Mouse (Mus musculus): ENCODE data around the gene Spg11.
"Not testable (repeated sequence)": the region's sequence is repeated elsewhere in the genome, so short reads cannot be mapped to it uniquely, and the experiment has no call there.

Spg11 gene

DNA sequence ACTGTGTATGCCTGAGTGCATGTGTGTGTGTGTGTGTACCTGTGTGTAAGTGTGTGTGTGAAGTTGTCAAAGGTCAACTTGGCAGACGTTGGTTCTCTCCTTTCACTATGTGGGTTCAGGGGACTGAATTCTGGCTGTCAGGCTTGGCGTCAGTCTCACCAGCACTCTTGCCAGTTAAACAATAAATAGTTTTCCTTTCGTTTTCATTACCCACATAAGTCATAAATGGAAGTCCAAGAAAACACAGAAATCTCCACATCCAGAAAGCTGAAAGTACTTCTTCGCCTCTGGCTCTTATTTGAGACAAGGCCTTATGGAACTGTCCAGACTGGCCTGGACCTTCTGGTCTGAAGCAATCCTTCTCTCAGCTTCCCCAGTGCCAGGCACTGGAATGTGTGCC lies 27.6 kb upstream of the Spg11 start:
- no peak for DNase-seq (ENCODE audit: extremely low read depth, low read depth)

DNA sequence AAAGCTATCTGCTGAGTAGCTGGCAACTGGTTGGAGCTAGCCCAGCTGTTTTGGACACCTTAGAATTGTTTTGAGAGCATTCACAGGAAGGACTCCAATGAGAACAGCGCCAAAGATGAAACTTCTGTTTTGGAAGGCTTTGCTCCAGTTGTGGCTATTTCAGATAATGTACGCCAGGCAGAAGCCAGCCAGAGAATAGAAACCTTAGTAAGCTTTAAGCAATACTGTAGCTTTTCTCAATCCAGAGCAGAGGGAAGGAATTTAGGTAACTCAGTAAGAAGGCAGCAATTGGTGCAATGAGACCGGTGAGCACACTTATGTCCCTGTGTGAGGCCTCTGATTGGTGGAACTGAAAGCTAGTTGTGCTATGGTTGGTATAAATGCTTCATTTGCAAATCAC lies 24.9 kb upstream of the Spg11 start:
- no peak for DNase-seq (ENCODE audit: extremely low read depth, low read depth)

DNA sequence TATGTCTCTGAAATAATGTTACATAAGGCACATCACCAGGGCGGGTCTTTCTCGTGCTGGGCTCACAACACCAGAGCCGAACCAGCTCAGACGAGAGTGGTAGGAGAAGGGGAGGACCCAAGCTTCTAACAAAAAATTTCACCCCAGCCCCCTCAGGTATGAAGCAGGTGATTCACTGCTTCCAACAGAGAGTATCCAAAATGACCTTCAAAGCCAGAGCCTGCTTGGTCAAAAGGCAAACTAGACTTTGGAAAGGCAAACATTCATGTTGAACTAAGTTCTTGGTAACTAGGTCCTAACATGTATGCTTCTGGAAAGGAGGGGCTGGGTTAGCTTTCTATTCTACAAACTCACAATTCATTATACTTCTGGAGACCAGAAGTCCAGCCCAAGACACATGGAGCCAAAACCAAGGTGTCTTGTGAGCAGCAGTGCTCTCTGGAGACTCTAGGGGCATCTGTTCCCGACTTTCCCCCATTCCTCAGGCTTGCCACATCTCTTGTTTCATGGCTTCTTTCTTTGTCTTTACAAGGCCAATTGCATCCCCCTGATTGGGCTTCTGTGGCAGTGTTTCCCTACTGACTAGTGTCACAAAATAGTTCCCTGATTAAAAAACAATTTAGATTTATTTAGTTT lies 23.3 kb upstream of the Spg11 start:
- no peak for DNase-seq (ENCODE audit: extremely low read depth, low read depth)

DNA sequence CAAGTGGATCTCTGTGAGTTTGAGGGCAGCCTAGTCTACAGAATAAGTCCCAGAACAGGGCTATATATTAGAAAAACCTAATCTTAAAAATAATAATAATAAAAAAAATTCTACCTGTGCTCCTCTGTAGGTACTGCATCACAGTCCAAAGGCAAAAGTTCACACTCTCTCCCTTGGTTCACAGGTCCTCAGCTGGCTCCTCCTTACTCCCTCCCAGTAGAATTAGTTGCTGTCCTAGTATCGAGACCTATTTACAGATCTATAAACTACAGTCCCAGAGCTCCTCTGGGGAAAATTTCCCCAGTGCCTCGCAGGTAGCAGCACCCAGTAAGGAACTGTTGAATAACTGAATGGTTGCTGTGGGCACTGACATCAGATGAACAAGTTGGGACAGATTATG lies 22.6 kb upstream of the Spg11 start:
- DNase-seq (ENCODE audit: extremely low read depth, low read depth), result no peak

DNA sequence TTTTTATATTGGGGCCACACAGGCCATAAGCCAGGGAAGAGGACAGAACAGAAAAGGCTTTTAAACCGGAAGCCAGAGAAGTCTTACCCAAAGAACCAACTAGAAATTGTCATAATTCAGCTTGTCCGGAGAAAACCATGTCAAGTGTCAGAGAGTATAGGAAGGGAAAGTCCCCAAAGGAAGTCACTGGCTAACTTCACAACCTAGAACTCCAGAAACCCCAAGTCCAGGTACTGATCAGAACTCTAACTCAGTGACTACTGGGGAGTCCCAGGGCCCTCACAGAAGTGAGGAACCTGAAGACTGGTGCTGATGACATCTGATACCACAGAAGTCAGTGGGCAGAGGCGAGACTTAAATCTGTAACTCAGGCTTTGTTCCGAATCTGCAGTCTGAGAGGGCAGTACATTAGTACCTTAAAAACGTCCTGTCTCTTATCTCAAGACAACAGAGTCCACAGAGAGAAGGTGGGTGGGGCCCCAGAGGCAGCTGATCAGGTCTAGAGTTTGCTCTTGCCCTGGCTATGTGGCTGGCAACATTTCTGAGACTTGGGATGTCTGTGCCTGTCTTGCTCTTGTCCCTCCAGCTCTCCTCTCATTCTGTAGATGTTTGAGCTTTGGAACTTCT lies 19.8 kb upstream of the Spg11 start:
- peak; percentile 75 for DNase-seq (ENCODE audit: extremely low read depth, low read depth)

DNA sequence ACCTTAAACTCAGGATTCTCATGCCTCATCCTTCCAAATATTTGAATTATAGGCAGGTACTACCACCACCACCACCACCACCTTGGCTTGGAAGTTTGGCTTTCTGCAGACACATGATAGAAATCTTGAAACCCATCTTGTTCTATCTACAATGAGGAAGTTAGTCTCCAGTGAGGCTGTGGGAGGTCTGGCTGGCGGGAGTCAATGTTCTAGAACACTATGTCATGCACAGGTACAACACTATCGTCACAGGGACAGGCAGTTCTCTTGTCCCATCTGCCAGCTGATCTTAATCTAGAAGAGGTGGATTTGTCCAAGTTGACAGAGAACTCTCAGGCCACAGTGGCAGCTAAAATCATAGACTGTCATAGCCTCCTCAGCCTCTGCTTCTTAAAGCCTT lies 14.4 kb upstream of the Spg11 start:
- no peak for DNase-seq (ENCODE audit: extremely low read depth, low read depth)

DNA sequence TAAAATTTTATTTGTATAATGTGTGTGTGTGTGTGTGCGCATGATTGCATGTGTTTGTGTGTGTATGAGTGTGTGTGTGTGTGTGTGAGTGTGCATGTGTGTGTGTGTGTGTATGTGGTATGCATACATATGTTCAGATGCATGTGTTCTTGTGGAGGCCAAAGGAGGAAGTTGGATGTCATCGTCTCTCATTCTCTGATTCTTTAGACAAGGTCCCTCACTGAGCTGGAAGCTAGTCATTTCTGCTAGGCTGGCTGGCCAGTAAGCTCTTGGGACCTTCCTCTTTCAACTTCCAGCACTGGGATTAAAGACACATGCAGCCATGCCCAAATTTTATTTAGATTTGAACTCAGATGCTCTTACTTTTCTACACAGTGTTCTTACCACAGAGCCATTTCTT lies 13.9 kb upstream of the Spg11 start:
- no peak for DNase-seq (ENCODE audit: extremely low read depth, low read depth)

DNA sequence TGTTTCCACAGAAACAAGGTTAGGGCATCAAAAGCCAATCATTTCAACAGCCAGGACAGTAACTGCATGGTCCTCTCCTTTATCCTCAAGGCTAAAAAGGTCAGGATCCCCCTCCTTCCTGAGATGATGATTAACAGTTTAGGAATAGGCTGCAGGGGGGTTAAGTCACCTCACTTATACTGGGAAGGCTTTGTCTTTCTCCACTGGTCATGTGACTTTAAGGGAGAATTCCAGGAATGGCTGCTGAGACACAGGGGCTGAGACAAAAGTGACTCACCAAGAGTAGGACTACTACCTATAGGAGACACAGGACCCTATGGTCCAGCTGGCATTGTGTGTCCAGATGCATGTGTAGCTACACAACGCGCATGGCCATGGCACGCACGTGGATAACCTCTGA lies 9.4 kb upstream of the Spg11 start:
- DNase-seq (ENCODE audit: extremely low read depth, low read depth), result no peak

DNA sequence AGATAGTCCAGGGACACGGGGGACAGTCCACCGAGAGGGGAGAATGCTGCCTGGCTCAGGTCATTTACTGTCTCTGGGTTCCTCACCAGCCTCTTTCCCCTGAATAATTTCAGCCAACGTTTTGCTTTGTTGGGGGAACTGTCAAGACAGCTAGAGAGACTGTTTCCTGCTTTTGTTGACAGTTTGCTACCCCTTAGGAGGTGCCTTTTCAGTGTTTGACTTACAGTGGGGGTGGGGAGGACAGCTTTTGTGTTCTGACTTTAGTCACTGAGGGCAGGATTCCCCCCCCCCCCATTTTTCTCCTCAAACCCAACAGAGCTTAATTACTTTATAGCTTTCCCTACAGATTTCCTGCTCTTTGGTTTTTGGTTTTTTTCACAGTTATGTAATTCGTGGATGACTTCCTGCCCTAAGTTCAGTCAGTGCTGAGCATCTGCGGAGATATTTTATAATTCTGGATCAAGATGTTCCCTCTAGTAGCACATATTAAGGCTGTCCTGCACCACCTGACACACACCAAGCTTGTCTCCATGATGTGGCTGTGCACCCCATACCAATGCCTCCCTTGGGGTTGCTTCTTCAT lies 8.7 kb upstream of the Spg11 start:
- no peak for DNase-seq (ENCODE audit: extremely low read depth, low read depth)

DNA sequence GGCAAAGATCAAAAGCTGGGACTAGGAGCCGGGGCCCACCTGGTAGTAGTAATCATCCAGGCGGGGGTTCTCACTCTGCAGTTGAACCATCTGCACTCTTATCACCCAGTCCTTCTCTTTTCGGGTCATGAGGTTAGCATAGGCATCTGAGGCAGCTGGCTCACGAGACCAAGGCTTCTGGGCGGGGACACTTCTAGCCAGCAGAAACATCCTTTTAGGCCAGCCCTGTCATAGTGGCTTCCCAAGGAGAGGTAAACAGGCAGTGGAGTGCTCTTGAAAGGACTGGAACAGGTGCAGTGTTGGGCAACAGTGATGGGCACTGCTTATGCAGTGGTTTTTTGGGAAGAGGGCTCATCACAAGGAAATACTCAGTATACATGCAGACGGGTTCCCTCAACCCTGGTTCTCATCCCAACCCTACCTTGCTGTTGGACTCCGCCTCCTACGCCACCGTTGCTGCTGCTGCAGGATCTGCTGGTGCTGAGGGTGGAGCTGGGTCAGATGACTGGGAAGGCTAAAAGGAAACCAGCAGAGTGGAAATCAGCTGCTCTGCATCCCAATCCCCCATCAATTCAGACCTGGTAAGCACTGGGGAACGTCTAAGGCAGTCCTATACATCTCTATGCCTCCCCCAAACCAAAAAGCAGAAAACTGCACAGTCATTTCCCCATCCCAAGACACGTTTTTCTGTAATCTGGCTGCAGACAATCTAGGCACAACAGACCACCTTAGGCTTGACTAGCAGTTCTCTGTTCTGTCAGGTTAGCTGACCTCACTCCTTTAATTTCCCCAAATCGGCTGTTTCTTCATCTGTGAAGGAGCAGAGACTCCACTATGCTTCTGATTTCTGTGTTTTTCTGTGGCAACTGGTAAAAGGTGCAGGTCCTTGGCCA lies 7.7 kb upstream of the Spg11 start:
- DNase-seq (ENCODE audit: extremely low read depth, low read depth), result peak; percentile 67

DNA sequence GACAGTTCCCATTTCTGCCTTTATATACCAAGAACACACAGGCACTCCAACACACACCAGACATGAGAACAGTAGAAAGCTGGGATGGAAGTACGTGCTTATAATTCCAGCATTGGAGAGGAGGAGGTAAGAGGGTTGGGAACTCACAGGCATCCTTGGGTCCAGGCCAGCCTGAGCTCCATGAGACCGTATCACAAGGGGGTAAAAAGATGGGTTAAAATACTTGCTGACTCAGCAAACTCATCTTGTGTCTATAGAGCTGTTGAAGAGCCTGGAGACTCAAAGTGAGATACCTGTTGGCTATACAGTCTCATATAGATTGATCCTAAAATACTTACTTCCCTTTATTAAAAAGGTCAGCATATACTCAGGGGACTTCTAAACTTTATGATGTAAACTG lies 1.3 kb downstream of the Spg11 start:
- DNase-seq (ENCODE audit: extremely low read depth, low read depth), result no peak

DNA sequence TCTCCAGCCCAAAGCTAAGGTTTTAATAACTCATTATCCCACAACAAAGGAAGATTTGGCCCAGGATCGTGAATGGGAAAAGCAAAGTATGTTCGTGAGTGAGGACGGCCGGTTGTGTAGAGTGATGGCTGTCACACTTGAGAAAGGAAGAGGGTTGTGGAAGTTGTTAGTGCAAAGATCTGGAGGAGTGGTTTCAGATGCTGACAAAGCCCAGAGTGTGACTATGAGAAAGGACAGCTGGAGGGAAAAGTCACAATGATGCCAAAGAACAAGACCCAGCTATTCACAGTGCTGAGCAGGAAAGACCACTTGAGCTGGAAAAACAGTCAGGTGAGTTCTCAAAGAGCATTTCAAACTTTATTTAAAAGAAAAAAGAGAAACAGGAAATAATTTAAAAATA lies 8.5 kb downstream of the Spg11 start:
- DNase-seq (ENCODE audit: extremely low read depth, low read depth), result no peak

DNA sequence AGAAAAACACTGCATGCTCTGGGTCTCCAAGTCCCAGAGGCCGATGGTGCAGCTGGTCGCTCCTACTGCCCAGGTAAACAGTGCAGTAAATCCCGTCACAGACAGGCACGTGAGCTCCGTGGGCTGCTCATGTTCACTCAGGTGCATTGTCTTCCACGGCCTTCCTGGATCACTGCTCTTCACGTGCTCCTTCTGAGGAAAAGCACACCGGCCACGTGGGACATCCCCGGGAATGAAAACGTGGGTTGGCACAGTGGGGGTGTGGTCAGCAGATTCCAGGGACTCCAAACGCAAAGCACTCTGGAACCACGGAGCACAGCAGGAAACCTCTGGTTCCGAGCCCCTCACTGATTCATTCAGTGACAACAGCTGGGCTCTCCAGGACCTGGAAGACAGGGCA lies 10.1 kb downstream of the Spg11 start:
- no peak for DNase-seq (ENCODE audit: extremely low read depth, low read depth)

DNA sequence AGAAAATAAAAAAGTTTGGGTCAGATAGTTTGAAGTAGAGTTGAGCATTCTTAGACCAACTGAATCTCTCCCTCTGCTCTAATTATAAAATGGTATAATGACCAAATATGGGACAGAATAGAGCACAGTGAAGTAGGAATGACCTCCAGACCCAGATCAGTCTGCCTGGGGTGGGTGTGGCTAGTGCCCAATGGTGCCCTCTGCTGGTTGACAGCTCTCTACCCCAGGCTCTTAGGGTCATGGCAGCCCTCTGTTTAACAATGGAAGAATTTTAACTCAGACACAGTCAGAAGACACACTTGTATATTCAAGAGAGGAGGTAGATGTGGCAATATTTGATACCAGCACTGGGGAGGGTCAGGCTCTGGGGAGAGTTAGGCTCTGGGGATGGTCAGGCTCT lies 16.1 kb downstream of the Spg11 start:
- no peak for DNase-seq (ENCODE audit: extremely low read depth, low read depth)

DNA sequence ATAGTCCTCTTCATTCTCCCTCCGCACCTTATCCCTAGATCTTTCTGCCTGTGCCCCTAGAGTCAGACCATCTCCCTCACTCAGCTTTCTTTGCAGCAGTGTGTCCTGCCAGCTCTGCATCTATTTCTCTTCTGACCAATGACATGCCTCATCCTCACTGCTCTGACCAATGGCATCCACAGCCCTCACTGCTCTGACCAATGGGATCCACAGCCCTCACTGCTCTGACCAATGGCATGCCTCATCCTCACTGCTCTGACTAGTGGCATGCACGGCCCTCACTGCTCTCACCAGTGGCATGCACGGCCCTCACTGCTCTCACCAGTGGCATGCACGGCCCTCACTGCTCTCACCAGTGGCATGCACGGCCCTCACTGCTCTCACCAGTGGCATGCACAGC lies 20.5 kb downstream of the Spg11 start:
- not testable (repeated sequence) for DNase-seq (ENCODE audit: extremely low read depth, low read depth)

DNA sequence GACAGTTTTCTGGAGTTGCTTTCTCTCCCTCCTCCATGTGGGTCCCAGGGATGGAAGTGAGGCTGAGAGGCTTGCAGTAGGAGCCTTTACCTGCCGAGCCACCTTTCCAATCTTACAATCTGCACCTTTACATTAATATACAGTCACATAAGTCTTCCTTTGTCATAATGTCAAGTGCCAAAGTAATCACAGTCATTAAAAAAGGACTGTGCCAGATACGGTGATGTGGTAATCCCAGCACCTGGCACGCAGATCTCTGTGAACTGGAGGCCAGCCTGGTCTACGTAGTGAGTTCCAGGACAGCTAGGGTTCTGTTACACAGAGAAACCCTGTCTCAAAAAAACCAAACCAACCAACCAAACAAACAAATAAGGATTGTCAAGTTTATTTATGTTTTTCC lies 24.3 kb downstream of the Spg11 start:
- no peak for DNase-seq (ENCODE audit: extremely low read depth, low read depth)

DNA sequence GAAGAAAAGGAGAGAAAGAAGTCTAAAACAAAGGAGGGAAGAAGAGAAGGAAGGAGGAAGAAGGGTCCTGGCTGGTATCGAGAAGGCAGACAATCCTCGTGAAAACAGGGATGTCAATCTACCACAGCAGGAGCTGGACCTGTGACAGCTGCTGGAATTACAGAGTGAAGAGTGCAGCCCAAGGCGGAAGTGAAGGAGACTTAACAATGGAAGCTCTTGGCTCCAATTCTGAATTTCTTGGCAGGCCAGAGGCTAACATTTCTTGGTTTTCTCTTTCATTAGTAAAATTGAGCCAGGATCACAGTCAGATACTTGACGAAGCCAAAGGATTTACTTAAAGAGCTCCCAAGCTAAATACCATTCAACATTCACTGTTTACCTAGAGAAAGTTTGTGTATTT lies 31.7 kb downstream of the Spg11 start:
- no peak for DNase-seq (ENCODE audit: extremely low read depth, low read depth)

DNA sequence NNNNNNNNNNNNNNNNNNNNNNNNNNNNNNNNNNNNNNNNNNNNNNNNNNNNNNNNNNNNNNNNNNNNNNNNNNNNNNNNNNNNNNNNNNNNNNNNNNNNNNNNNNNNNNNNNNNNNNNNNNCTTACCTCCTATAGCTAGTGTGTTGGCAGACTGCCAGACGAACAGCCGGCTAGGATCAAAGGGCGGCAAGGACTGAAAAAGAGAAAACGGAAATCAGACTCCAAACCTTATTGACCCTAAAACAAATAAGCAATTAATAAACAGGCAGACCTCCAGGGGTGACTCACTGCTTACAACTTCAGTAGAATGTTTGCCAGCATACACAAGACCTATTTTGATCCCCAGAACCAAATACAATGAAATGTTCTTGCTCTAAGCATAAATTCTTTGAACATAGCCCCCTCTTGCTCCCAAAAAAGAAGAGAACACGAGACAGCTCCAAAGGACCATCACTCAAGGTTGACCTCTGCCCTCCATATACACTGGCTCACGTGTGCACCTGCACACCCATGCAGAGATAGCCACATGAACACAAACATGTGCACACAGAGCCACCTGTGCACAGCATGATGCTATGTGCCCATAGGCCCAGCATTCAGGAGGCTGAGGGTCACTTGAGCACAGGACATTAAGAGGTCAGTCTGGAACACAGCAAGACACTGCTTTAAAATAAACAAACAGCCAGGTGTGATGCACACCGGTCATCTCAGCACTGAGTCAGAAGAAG lies 36.3 kb downstream of the Spg11 start:
- DNase-seq (ENCODE audit: extremely low read depth, low read depth), result no peak

DNA sequence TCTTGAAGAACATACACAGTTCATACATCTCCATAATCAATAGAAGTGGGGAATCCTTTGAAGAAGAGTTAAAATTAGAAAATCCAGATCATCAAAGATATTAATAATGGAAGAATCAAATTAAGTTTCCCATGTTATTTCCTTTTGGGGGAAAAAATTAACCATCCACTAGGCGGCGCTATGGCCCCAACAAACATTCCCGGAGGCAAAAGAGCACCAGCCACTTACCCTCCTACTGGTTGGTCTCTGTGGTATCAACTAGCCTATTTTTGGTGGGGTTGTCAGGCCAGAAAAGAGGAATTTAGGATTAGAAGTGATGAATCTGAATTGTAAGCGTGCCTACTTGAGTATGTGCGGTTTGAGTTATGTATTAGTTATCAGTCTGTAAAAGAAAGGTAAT lies 48.3 kb downstream of the Spg11 start:
- DNase-seq (ENCODE audit: extremely low read depth, low read depth), result peak; percentile 45

DNA sequence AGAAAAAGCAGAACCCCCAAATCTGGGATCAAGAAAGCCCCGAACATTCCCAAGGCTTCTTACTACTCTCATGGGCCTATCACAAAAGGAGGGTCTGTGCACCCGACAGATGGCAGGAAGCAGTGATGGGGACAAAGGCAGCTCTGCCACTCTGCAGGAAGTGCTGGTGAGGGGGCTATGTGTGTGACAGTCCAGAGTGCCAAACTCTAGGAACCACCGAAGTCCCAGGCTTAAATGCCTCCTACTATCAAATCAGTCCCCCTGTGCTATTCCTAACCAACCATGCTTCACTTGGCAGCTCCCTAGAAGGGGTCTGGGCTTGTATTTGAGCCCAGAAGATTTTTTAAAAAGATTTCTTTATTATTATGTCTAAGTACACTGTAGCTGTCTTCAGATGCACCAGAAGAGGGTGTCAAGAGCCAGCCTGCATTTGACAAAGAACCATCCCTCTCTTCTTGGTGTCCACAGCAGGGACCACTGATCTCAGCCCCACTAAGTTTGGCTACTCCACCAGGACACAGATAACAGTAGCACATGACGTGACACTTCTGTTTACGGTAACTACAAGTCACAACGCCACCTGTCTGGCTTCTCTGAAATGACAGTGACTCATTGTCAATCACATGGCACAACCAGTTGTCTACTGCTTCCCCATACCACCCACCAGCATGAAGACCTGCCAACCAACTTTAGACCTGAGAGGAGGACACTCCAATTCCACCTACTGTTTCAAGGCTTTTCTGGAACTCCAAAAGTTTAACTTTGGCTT lies 48.9 kb downstream of the Spg11 start:
- DNase-seq (ENCODE audit: extremely low read depth, low read depth), result no peak

DNA sequence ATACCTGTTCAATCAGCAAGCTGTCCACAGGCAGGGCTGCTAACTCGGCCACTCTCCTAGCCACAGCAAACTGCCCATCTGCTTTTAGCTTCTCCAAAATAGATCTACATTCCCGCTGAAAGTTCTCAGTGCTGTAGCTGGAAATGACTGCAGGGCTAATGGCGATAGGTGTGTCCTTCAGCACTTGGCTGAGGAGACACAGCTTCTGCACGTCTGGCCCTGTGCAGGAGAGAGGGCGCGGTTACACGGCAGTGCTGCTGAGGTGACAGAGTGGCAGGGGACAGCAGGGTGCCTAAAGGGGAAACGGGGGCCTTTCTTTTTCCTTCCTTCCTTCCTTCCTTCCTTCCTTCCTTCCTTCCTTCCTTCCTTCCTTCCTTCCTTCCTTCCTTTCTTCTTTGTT lies 51.9 kb downstream of the Spg11 start:
- no peak for DNase-seq (ENCODE audit: extremely low read depth, low read depth)
